Mouse (Mus musculus) spleen, postnatal 36 days (tissue): Measurements from ENCODE around the gene Slc35e1.
A peak's percentile ranks its signal among the peaks of the same experiment; 100 is the strongest.

ENCODE experiments used
- DNase-seq, 2 experiments: peaks; one replicate each; pipeline ENCODE4 v3.0.0; 2022; ENCODE audit warnings: low spot score in 2 of 2, mixed read lengths in 1 of 2

The Slc35e1 gene

GRCm38 (mm10) chr8:72485456-72486199, 6.8 kb downstream of the Slc35e1 start:
- DNase-seq, result peak in 1 of 2 experiments; percentile 48

DNA sequence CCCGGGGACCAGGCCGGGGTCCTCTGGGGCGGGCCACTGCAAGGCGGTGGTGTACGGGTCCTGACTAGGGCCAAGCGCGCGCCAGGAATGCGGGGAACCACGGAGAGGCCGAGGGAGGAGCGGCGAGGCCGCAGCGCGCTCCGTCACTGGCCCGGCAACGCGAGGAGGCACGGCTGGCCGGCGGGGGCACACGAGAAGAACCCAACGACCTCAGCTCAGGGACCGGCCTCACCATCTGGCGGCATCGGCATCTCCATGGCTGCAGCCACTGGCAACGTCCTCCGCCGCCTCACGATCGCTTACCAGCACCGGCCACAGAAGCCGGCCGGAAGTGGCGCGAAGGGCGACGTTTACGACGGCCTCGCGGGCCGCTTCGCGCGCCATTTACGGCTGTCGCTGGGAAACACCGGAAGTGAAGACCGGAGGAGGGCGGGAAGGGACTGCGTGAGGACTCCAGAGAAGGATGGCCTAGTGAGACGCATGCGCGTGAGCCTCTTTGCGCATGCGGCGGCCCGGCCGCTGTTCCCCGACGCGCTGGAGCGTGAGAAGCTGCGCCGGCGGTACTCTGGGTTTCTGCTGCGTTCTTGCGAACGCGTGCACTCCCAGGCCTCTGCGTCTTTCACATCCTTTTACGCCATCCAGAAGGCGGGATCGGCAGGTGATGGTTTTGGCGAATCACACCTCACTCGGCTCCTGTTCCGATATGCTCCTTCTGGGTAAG, 17.4 kb downstream of the Slc35e1 start, which contains the start of gene Cherp:
Cherp (minus strand) TSS at position 401 of the 721 bp plus-strand sequence.
- DNase-seq, result peak; percentile 98

DNA sequence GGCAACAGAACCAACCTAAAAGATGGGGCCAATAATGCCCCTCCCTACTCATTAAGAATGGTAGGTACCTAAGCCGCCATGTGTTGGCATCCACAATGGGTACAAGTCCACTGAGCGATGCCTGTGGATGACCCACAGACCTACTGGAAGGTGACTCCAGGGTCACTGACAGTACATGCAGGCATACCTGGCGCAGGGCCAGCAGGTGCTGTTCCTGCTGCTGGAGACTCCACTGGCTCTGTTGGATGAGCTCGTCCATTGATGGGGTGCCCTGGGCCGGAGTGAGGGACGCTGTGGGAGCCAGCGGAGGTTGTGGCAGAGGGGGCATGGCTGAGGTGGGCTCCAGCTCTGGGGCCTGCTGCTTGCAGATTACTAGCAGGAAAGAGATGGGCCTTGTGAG, 21.7 kb downstream of the Slc35e1 start:
- DNase-seq, result no peak

DNA sequence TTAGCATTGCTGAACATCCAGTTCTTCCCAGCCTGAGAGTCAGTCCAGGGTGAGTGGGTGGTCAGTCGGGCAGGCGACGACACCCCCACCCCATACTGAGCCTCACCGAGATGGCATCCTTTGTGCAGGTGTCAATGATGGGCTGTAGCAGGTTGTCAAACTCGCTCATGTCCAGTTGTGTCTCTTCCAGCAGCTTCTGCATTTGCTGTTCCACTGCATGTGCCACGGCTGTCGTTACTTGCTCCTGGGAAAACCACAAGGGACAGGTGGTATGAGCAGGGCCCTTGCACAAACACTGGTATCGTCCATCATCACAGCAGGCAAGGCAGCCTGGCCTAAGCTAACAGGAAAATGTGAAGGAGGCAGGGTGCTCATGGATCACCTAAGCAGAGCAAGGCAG, 22.4 kb downstream of the Slc35e1 start:
- DNase-seq, result no peak

GRCm38 (mm10) chr8:72469243-72469642, 23.2 kb downstream of the Slc35e1 start:
- DNase-seq, result no peak

- no peak for DNase-seq
Observed at GRCm38 (mm10) chr8:72464211-72464610, 28.2 kb downstream of the Slc35e1 start.

GRCm38 (mm10) chr8:72459881-72460533, 32.4 kb downstream of the Slc35e1 start:
- DNase-seq, result no peak

DNA sequence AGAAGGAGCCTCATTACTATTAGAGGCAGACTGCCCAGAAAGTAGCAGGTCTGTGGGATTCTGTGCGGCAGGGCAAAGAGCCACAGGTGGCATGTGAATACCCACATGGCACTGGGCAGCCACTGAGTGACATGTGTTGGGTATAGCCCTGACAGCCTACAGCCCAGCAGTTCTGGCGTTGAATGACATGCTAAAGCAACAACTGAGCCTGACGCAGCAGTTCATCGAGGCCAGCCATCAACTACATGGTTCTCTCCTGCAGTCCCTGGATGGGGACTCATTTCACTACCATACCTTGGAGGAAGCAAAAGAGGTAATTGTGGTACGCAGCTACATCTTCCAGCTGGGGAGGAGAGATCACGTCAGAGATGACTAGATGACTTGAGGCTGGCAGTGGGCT, 34.0 kb downstream of the Slc35e1 start:
- DNase-seq, result no peak

- DNase-seq, result no peak
Observed at GRCm38 (mm10) chr8:72457806-72458205, 34.6 kb downstream of the Slc35e1 start.

- DNase-seq, result no peak
Observed at GRCm38 (mm10) chr8:72455317-72455716, 37.1 kb downstream of the Slc35e1 start.

- DNase-seq, result no peak
Observed at GRCm38 (mm10) chr8:72453904-72454303, 38.5 kb downstream of the Slc35e1 start.

DNA sequence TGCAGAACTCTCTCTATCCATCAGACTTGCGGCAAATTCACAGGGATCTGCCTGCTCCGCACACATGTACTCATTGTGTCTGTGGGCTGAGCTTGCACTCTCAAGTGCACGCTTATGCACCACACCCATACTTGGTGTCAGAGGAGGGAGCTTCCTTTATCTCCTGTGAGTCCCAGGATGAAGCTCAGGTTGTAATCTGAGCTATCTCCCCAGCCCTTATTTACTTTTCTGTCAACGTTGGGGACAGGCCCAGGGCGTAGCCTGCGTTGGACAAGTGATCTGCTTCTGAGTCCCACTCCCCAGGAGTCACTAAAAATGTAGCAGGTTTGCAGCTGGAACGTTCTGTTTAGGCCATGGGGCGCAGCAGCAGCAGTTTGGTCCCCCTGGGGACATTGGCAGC, 40.9 kb downstream of the Slc35e1 start:
- no peak for DNase-seq

- DNase-seq, result peak; percentile 77 to 83
Observed at GRCm38 (mm10) chr8:72445071-72445470, 47.3 kb downstream of the Slc35e1 start.

DNA sequence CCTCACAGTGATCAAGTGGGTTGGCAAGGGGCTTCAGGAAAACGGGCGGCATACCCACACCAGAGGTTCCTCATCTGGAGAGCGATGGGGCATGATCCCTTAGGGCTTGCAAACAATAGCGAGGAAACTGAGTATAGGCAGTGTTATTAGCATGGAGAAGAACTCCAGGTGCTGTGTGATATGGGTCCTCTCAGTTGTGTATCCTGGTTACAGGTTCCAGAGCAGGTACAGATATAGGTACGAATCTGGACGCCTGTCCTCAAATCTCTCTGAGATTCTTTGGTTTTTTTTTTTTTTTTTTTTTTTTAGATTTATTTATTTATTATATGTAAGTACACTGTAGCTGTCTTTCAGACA, 48.4 kb downstream of the Slc35e1 start:
- DNase-seq, result no peak

GRCm38 (mm10) chr8:72443338-72443993, 48.9 kb downstream of the Slc35e1 start, which contains the start of the genes Calr3 and 1700030K09Rik:
Calr3 (minus strand) TSS chr8:72443870.
1700030K09Rik (plus strand) TSS chr8:72443880.
- peak; percentile 98 for DNase-seq

- DNase-seq, result no peak
Observed at GRCm38 (mm10) chr8:72438248-72439015, 54.0 kb downstream of the Slc35e1 start.

DNA sequence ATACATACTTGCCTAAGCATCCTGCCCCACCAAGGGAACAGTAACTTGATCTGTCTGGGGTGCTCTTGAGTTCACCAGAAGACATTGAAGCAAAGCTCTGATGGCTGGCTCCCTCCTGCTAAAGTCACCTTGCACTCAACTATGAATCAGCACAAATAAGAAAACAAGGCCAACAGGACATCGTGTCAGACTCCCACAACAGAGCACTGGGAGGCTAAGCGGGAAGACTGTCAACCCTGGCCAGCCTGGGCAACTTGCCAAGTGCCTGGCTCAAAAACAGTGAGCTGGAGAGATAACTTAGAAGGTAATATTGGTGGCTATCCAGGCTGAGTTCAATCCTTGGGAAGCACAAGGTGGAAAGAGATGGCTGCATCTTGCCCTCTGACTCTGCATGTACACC, 57.5 kb downstream of the Slc35e1 start:
- DNase-seq, result peak in 1 of 2 experiments; percentile 27
